15 mouse cellular contexts compared by ENCODE assay signal in genomic region chr4:148588793-148589192, GRCm38 (mm10). TPM values are rescaled to one million over a fixed set of nuclear protein-coding genes. Genes with fewer than 3 reads are reported as not detected.
DNase-seq lines count a peak whose midpoint lies in the region; ATAC-seq and TF ChIP-seq lines count a peak whose summit lies in the region.
"Had no signal": no experiment of that assay in that cellular context is flagged by ENCODE, and none has a peak within 500 bp of the region (broad histone marks: within the 10 kb centered on the region; RNA-seq: fewer than 3 reads in every experiment).

No protein-coding gene starts in this region.

- H3K27me3 ChIP-seq in heart, embryonic 11.5 days (ENCODE audit: control insufficient read depth, insufficient read depth, low read length): no peaks in the 10 kb centered on the region
- no peaks in the 10 kb centered on the region for H3K27me3 ChIP-seq in lung, embryonic 14.5 days (ENCODE audit: insufficient read depth, low read length)
- H3K27me3 ChIP-seq: limb, embryonic 12.5 days had no signal

- TF ChIP-seq CTCF in lung, embryonic 14.5 days (IDR thresholded peaks at IDR 0.05; ENCODE audit: low read depth): no peak

- no peak for ATAC-seq in heart, embryonic 11.5 days (replicated peaks; ENCODE audit: insufficient number of reproducible peaks, low FRiP score, low TSS enrichment)
- no peak for ATAC-seq in lung, embryonic 14.5 days (ENCODE audit: insufficient read depth)
- ATAC-seq: inflammation-experienced regulatory T-cells, adult 6 months had no signal

- peaks cover 7% of the 10 kb centered on the region for H3K4me1 ChIP-seq in heart, embryonic 11.5 days (ENCODE audit: control insufficient read depth, insufficient read depth, low read length)
- 0 out of 2 replicates have a peak, but pooled peaks cover 4% of the 10 kb centered on the region for H3K4me1 ChIP-seq in lung, embryonic 14.5 days (ENCODE audit: insufficient read depth)

- H3K36me3 ChIP-seq in heart, embryonic 11.5 days (ENCODE audit: control insufficient read depth, insufficient read depth, low read length): peaks cover 6% of the 10 kb centered on the region
- peaks cover 11% of the 10 kb centered on the region for H3K36me3 ChIP-seq in lung, embryonic 14.5 days (ENCODE audit: insufficient read depth)

- no peak overlapping the region for H3K27ac ChIP-seq in heart, embryonic 11.5 days (ENCODE audit: low read depth, low read length)
- no peak overlapping the region for H3K27ac ChIP-seq in lung, embryonic 14.5 days (ENCODE audit: low read depth)
- H3K27ac ChIP-seq: limb, embryonic 12.5 days had no signal

- H3K4me3 ChIP-seq in heart, embryonic 11.5 days (ENCODE audit: low read depth, low read length): no peak overlapping the region
- H3K4me3 ChIP-seq in lung, embryonic 14.5 days (ENCODE audit: low read depth, low read length): no peak overlapping the region
- H3K4me3 ChIP-seq: limb, embryonic 12.5 days had no signal

- 70% methylated on average over 9 of the region's 9 CpGs for WGBS in heart, embryonic 11.5 days (ENCODE audit: insufficient replicate concordance)
- 62% methylated on average over 9 of the region's 9 CpGs for WGBS in lung, embryonic 14.5 days

- intact Hi-C loops in heart, postnatal 10 days (cut with DNase I): no loop called here

- no peaks in the 10 kb centered on the region for H3K9me3 ChIP-seq in heart, embryonic 11.5 days (replicated peaks; ENCODE audit: control insufficient read depth, low read length)
- no peaks in the 10 kb centered on the region for H3K9me3 ChIP-seq in lung, embryonic 14.5 days (ENCODE audit: low read depth, low read length)
- H3K9me3 ChIP-seq: limb, embryonic 12.5 days had no signal

- peak; percentile 36 for DNase-seq in cerebellum, adult 9-11 months
- no peak for DNase-seq in cerebellum, adult 8-10 months
- DNase-seq in heart, postnatal 10 days: peak; percentile 49 to 60
- DNase-seq in lung, embryonic 14.5 days: peak; percentile 46
- DNase-seq in lung, postnatal 14 days: no peak
- peak; percentile 40 for DNase-seq in adipocyte (ENCODE audit: low spot score)
- no peak for DNase-seq in yolk sac, embryonic 10.5 days (ENCODE audit: low spot score)
- DNase-seq: adrenal gland, postnatal 25 days; kidney, postnatal 10 days had no signal

- H3K9ac ChIP-seq in heart, embryonic 11.5 days (ENCODE audit: low read depth, low read length): no peak overlapping the region
- H3K9ac ChIP-seq in lung, embryonic 14.5 days: no peak overlapping the region
- H3K9ac ChIP-seq: limb, embryonic 12.5 days had no signal

- no peak overlapping the region for H3K4me2 ChIP-seq in heart, embryonic 11.5 days
- no peak overlapping the region for H3K4me2 ChIP-seq in lung, embryonic 14.5 days
- H3K4me2 ChIP-seq: limb, embryonic 12.5 days had no signal

RNA-seq across cellular contexts. Expression of gene Srm, which starts 2.5 kb away (rescaled TPM):
- 10 to 100 TPM; 25.4 to 26.8 TPM for total RNA-seq in heart, postnatal 10 days (2021)
- polyA plus RNA-seq in heart, embryonic 11.5 days (2014; fragmentation: Nextera tagmentation; extraction: Ambion mirVana): 129 and 155 TPM in 2 replicates
- 244 and 279 TPM in 2 replicates for polyA plus RNA-seq in lung, embryonic 14.5 days (2014; fragmentation: Nextera tagmentation; extraction: Ambion mirVana)

RNA-seq across cellular contexts. Expression of gene Masp2, which starts 13.6 kb away (rescaled TPM):
- total RNA-seq in heart, postnatal 10 days (2021): under 1 TPM; 0.29 to 0.30 TPM
- 0.37 TPM in 1 of 2 replicates, not detected in the other for polyA plus RNA-seq in heart, embryonic 11.5 days (2014; fragmentation: Nextera tagmentation; extraction: Ambion mirVana)
- 0.27 and 0.39 TPM in 2 replicates for polyA plus RNA-seq in lung, embryonic 14.5 days (2014; fragmentation: Nextera tagmentation; extraction: Ambion mirVana)
- polyA plus RNA-seq: heart, postnatal 0 days had no signal

RNA-seq across cellular contexts. Expression of gene Exosc10, which starts 30.6 kb away (rescaled TPM):
- 10 to 100 TPM; 55.4 to 56.0 TPM for total RNA-seq in heart, postnatal 10 days (2021)
- 75.0 and 79.4 TPM in 2 replicates for polyA plus RNA-seq in heart, embryonic 11.5 days (2014; fragmentation: Nextera tagmentation; extraction: Ambion mirVana)
- 104 and 105 TPM in 2 replicates for polyA plus RNA-seq in lung, embryonic 14.5 days (2014; fragmentation: Nextera tagmentation; extraction: Ambion mirVana)

RNA-seq across cellular contexts. Expression of gene Tardbp, which starts 38.0 kb away (rescaled TPM):
- total RNA-seq in heart, postnatal 10 days (2021): 100 to 1,000 TPM; 148 to 181 TPM
- polyA plus RNA-seq in heart, embryonic 11.5 days (2014; fragmentation: Nextera tagmentation; extraction: Ambion mirVana): 118 and 135 TPM in 2 replicates
- 172 and 186 TPM in 2 replicates for polyA plus RNA-seq in lung, embryonic 14.5 days (2014; fragmentation: Nextera tagmentation; extraction: Ambion mirVana)

RNA-seq across cellular contexts. Expression of gene Gm572, which starts 54.3 kb away (rescaled TPM):
- total RNA-seq in heart, postnatal 10 days (2021): 1 to 10 TPM; 4.5 to 5.0 TPM
- 0.19 and 0.27 TPM in 2 replicates for polyA plus RNA-seq in heart, embryonic 11.5 days (2014; fragmentation: Nextera tagmentation; extraction: Ambion mirVana)
- polyA plus RNA-seq in lung, embryonic 14.5 days (2014; fragmentation: Nextera tagmentation; extraction: Ambion mirVana): not detected in 2 replicates
- total RNA-seq: adrenal gland, postnatal 25 days; megakaryocyte-erythroid progenitor cell, adult 5-6 weeks had no signal
- polyA plus RNA-seq: inflammation-experienced regulatory T-cells, adult 6 months; limb, embryonic 12.5 days; liver, embryonic 16.5 days had no signal

Comparison
In these comparisons a context has a peak if more than half of its experiments do, and no peak if none do; other contexts are left out.
1. DNase-seq: peak in cerebellum, adult 9-11 months (single experiment), heart, postnatal 10 days (2 of 2), lung, embryonic 14.5 days (single experiment) and adipocyte (single experiment); none in cerebellum, adult 8-10 months (single experiment), lung, postnatal 14 days (single experiment) and yolk sac, embryonic 10.5 days (single experiment).